Mouse (Mus musculus) ES-E14 (cell line): ENCODE data around the gene Zmiz1. TPM values are rescaled to one million over a fixed set of nuclear protein-coding genes. Genes with fewer than 3 reads are reported as not detected.

ENCODE experiments used
- DNase-seq: peaks from one replicate; pipeline ENCODE4 v3.0.0-alpha.2; 2013; ENCODE audit warnings: low read depth, low spot score
- H3K27ac ChIP-seq: 2 replicates; pipeline ENCODE4 v1.5.1; 2012; ENCODE audit warnings: low read depth, mild to moderate bottlenecking, low read length, moderate library complexity, mixed read lengths; ENCODE audit not compliant: poor library complexity, insufficient read depth, severe bottlenecking
- H3K36me3 ChIP-seq: 2 replicates; pipeline ENCODE4 v1.6.1; 2012; ENCODE audit warnings: mild to moderate bottlenecking, low read length, moderate library complexity, mixed read lengths; ENCODE audit not compliant: control insufficient read depth, poor library complexity, insufficient read depth, severe bottlenecking
- H3K4me1 ChIP-seq, 2 experiments: fragments of 150-350 bp in 1 of 2; sonication (generic) in 1 of 2; 2 replicates each; pipeline ENCODE4 v1.6.1; 2012; ENCODE audit warnings: low read length in 2 of 2, mild to moderate bottlenecking in 1 of 2, mixed read lengths in 1 of 2; ENCODE audit not compliant: control insufficient read depth in 2 of 2, insufficient read depth in 2 of 2, poor library complexity in 1 of 2
- H3K4me3 ChIP-seq, 2 experiments: fragments of 150-350 bp in 1 of 2; sonication (generic) in 1 of 2; 2 replicates each; pipeline ENCODE4 v1.5.1; 2012; ENCODE audit warnings: low read length in 2 of 2, low read depth in 1 of 2, mild to moderate bottlenecking in 1 of 2, mixed read lengths in 1 of 2; ENCODE audit not compliant: insufficient read depth in 1 of 2, poor library complexity in 1 of 2, severe bottlenecking in 1 of 2
- H3K9ac ChIP-seq: 2 replicates; pipeline ENCODE4 v1.6.1; 2012; ENCODE audit warnings: low read depth, mild to moderate bottlenecking, low read length, mixed read lengths; ENCODE audit not compliant: poor library complexity, insufficient read depth, severe bottlenecking
- H3K9me3 ChIP-seq: fragments of 150-350 bp; sonication (generic); 2 replicates; pipeline ENCODE4 v1.6.1; 2012; ENCODE audit warnings: low read depth, mild to moderate bottlenecking, low read length; ENCODE audit not compliant: control insufficient read depth, insufficient read depth
- CHD2 ChIP-seq: IDR thresholded peaks from 2 replicates; pipeline ENCODE4 v1.6.1; 2014; ENCODE audit warnings: mild to moderate bottlenecking, low read depth, low read length, inconsistent platforms
- HCFC1 ChIP-seq: IDR thresholded peaks from 2 replicates; pipeline ENCODE4 v1.6.1; 2012; ENCODE audit warnings: low read length, inconsistent platforms, borderline replicate concordance; ENCODE audit not compliant: insufficient read depth
- MAFK ChIP-seq: IDR thresholded peaks from 2 replicates; pipeline ENCODE4 v1.6.1; 2014; ENCODE audit warnings: mild to moderate bottlenecking, low read depth, low read length, inconsistent platforms; ENCODE audit not compliant: insufficient read depth
- ZC3H11A ChIP-seq: IDR thresholded peaks from 2 replicates; pipeline ENCODE4 v1.6.1; 2012; ENCODE audit warnings: low read depth, mild to moderate bottlenecking, inconsistent platforms, low read length, borderline replicate concordance
- ZNF384 ChIP-seq: IDR thresholded peaks from 2 replicates; pipeline ENCODE4 v1.6.1; 2012; ENCODE audit warnings: low read depth, low read length, inconsistent platforms
- in situ Hi-C, 2 experiments: fragments of 600-800 bp; cut with MboI; formaldehyde crosslinking; loops; one replicate each; pipeline ENCODE4 v1.15.1; 2025; ENCODE audit warnings: low sequenced_read_pairs in 2 of 2, inconsistent platforms in 1 of 2; ENCODE audit not compliant: unreplicated experiment in 2 of 2
- total RNA-seq: library from RNA; depleted of rRNA; stranded (reverse); fragments of 300-350 nt; gene quantifications from 2 replicates; pipeline ENCODE4 v1.2.3, GENCODE M21; 2012

Zmiz1 gene
- total RNA-seq, 1 experiment = 16.9 TPM

GRCm38 (mm10) chr14:25457434-25457957 lies 1.5 kb upstream of the Zmiz1 start:
- H3K4me1 ChIP-seq = peaks cover 0 to 8% of the 10 kb centered on the region in 2 experiments; a peak in 2 of 4 replicates
- H3K4me3 ChIP-seq = peak overlapping the region; percentile 56 to 68
- H3K36me3 ChIP-seq = no peaks in the 10 kb centered on the region
- in situ Hi-C loops = no loop called here
- no peak overlapping the region for H3K27ac ChIP-seq
- H3K9me3 ChIP-seq = no peaks in the 10 kb centered on the region
- TF ChIP-seq ZC3H11A (no peak), CHD2 (no peak), HCFC1 (no peak), MAFK (no peak), ZNF384 (no peak)
- no peak overlapping the region; the same call in 1 of the 2 replicates for H3K9ac ChIP-seq
- DNase-seq = peak; percentile 94

GRCm38 (mm10) chr14:25458111-25459015 lies 622 bp upstream of the Zmiz1 start:
- H3K36me3 ChIP-seq = no peaks in the 10 kb centered on the region
- no peaks in the 10 kb centered on the region for H3K9me3 ChIP-seq
- peak overlapping the region; percentile 56 to 68 for H3K4me3 ChIP-seq
- peak; percentile 50 for DNase-seq
- in situ Hi-C loops = no loop called here
- H3K4me1 ChIP-seq = peaks cover 0 to 8% of the 10 kb centered on the region in 2 experiments; a peak in 2 of 4 replicates
- H3K9ac ChIP-seq = no peak overlapping the region
- H3K27ac ChIP-seq = no peak overlapping the region
- TF ChIP-seq ZC3H11A (no peak), HCFC1 (no peak), ZNF384 (no peak), CHD2 (no peak), MAFK (no peak)

- in situ Hi-C loops = no loop called here
- H3K36me3 ChIP-seq = no peaks in the 10 kb centered on the region
- H3K4me1 ChIP-seq = peaks cover 0 to 8% of the 10 kb centered on the region in 2 experiments; a peak in 2 of 4 replicates
- peak; percentile 35 for DNase-seq
- no peak overlapping the region for H3K27ac ChIP-seq
- H3K4me3 ChIP-seq = peak overlapping the region; percentile 68 to 70
- TF ChIP-seq ZNF384 (no peak), HCFC1 (0 out of 2 replicates have a peak, but pooled peaks have one; percentile 3)
- H3K9ac ChIP-seq = peak overlapping the region; percentile 33
- no peaks in the 10 kb centered on the region for H3K9me3 ChIP-seq
These were observed 511 bp downstream of the Zmiz1 start for GRCm38 (mm10) chr14:25459394-25459997.

GRCm38 (mm10) chr14:25459998-25460800 lies 1.2 kb downstream of the Zmiz1 start:
- H3K4me1 ChIP-seq = peaks cover 0 to 8% of the 10 kb centered on the region in 2 experiments; a peak in 2 of 4 replicates
- H3K27ac ChIP-seq = no peak overlapping the region
- peak; percentile 11 for DNase-seq
- H3K4me3 ChIP-seq = peak overlapping the region; percentile 68 to 70
- no peaks in the 10 kb centered on the region for H3K9me3 ChIP-seq
- H3K36me3 ChIP-seq = no peaks in the 10 kb centered on the region
- peak overlapping the region; percentile 37 for H3K9ac ChIP-seq
- in situ Hi-C loops = no loop called here
- no peak for TF ChIP-seq ZC3H11A
- no peak for TF ChIP-seq MAFK
- no peak for TF ChIP-seq ZNF384
- no peak for TF ChIP-seq HCFC1
- TF ChIP-seq CHD2 = no peak
